Comparison of ENCODE assay signal across 11 mouse cellular contexts in the genomic region with DNA sequence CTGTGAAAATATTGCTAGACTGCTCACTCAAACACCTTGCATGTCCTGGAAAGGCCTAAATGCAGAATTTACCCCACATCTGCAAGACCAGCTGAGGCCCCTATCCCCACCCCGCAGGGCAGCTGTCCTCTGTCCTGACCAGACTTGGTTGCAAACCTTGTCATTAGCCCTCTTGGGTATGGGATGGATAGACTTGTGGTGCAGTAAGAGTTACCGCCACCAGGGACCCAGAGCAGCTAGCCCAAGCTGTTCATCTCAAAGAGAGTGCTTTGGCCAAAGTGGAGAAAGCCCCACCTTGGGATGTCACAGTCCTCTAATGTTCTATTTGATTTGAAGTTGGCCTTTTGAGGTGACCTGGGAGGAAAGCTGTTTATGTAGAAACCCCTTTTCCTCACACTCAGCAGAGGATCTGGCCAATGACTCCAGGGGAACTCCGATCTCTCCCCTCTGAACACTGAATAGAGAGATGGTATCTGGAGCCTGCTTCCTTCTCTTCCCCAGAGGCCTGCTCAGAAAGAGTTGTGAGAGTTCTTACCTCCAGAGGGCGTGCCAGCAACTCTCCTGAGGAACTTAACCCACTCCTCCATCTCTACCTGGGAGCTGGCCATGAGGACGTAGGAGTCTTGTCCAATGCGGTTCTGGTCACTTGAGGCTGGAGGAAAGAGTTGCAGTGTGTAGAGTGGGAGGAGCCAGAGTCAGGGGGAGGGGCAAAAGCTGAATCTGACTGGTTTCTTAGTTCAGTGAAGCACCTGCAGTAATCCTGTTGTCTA. TPM values are rescaled to one million over a fixed set of nuclear protein-coding genes. Genes with fewer than 3 reads are reported as not detected.
DNase-seq lines count a peak whose midpoint lies in the region; ATAC-seq and TF ChIP-seq lines count a peak whose summit lies in the region.
"Had no signal": no experiment of that assay in that cellular context is flagged by ENCODE, and none has a peak within 500 bp of the region (broad histone marks: within the 10 kb centered on the region; RNA-seq: fewer than 3 reads in every experiment).

No protein-coding gene starts in this region.

- TF ChIP-seq CTCF in bone marrow macrophage, adult 2 months (IDR thresholded peaks at IDR 0.05; ENCODE audit: low read depth, low read length) = 0 out of 2 replicates have a peak, but pooled peaks have one; percentile 28
- peak; percentile 21 for TF ChIP-seq CTCF in lung, embryonic 14.5 days (IDR thresholded peaks at IDR 0.05; ENCODE audit: low read depth)

- H3K27ac ChIP-seq in bone marrow macrophage, adult 2 months (ENCODE audit: insufficient read depth, low read depth, low read length) = no peak overlapping the region
- no peak overlapping the region for H3K27ac ChIP-seq in lung, embryonic 14.5 days (ENCODE audit: low read depth)

- TF ChIP-seq POLR2A in bone marrow macrophage, adult 2 months (IDR thresholded peaks at IDR 0.05; ENCODE audit: borderline replicate concordance, low read depth, low read length) = no peak

- H3K4me2 ChIP-seq in lung, embryonic 14.5 days = no peak overlapping the region

- 0 out of 2 replicates have a peak, but pooled peaks cover 2% of the 10 kb centered on the region for H3K4me1 ChIP-seq in bone marrow macrophage, adult 2 months (ENCODE audit: control insufficient read depth, insufficient read depth, low read length)
- no peaks in the 10 kb centered on the region for H3K4me1 ChIP-seq in lung, embryonic 14.5 days (ENCODE audit: insufficient read depth)

- no peaks in the 10 kb centered on the region for H3K27me3 ChIP-seq in lung, embryonic 14.5 days (ENCODE audit: insufficient read depth, low read length)

- H3K4me3 ChIP-seq in bone marrow macrophage, adult 2 months (ENCODE audit: insufficient read depth, low read length) = no peak overlapping the region
- no peak overlapping the region for H3K4me3 ChIP-seq in lung, embryonic 14.5 days (ENCODE audit: low read depth, low read length)

- H3K9ac ChIP-seq in lung, embryonic 14.5 days = no peak overlapping the region

- no peak for ATAC-seq in lung, embryonic 14.5 days (ENCODE audit: insufficient read depth)

- 62% methylated on average over 6 of the region's 6 CpGs for WGBS in lung, embryonic 14.5 days

- no peaks in the 10 kb centered on the region for H3K9me3 ChIP-seq in lung, embryonic 14.5 days (ENCODE audit: low read depth, low read length)

- peak; percentile 15 for DNase-seq in ovary, postnatal 36 days (ENCODE audit: low spot score)
- DNase-seq in ovary, adult 18-20 months (ENCODE audit: low spot score) = no peak
- DNase-seq in lung, embryonic 14.5 days = no peak
- DNase-seq in thymus, postnatal 36 days = peak; percentile 33 to 46
- no peak for DNase-seq in layer of hippocampus, postnatal 25 days (ENCODE audit: extremely low spot score in 1 of 2, low spot score in 1 of 2)
- no peak for DNase-seq in cerebellum, adult 11 months
- DNase-seq in cerebellum, postnatal 36 days = no peak
- DNase-seq: adrenal gland, postnatal 10 days; gastrocnemius, postnatal 36 days; right cerebral cortex, adult 18-20 months had no signal

- no peaks in the 10 kb centered on the region for H3K36me3 ChIP-seq in lung, embryonic 14.5 days (ENCODE audit: insufficient read depth)

RNA-seq across cellular contexts. Expression of gene Arhgap25, which starts 45.2 kb away (rescaled TPM):
- 66.3 and 69.0 TPM in 2 replicates for polyA plus RNA-seq in bone marrow macrophage, adult 2 months (2012; ENCODE audit: insufficient read depth, insufficient read length, missing spikeins)
- polyA plus RNA-seq in lung, embryonic 14.5 days (2014; fragmentation: Nextera tagmentation; extraction: Ambion mirVana) = 8.2 and 8.7 TPM in 2 replicates
- 1 to 10 TPM; 2.8 to 3.3 TPM for total RNA-seq in layer of hippocampus, postnatal 25 days (2021)

RNA-seq across cellular contexts. Expression of gene Bmp10, which starts 59.0 kb away (rescaled TPM):
- not detected in 2 replicates for polyA plus RNA-seq in bone marrow macrophage, adult 2 months (2012; ENCODE audit: insufficient read depth, insufficient read length, missing spikeins)
- polyA plus RNA-seq in lung, embryonic 14.5 days (2014; fragmentation: Nextera tagmentation; extraction: Ambion mirVana) = not detected in 2 replicates
- total RNA-seq in layer of hippocampus, postnatal 25 days (2021) = under 1 TPM in 1 of 2 experiments, not detected in 1; 0.05 TPM
- total RNA-seq: gastrocnemius, postnatal 36 days had no signal

Comparison
In these comparisons a context has a peak if more than half of its experiments do, and no peak if none do; other contexts are left out.
1. DNase-seq: peak in ovary, postnatal 36 days (single experiment) and thymus, postnatal 36 days (2 of 2); none in ovary, adult 18-20 months (single experiment), lung, embryonic 14.5 days (single experiment), layer of hippocampus, postnatal 25 days (0 of 2), cerebellum, adult 11 months (single experiment) and cerebellum, postnatal 36 days (0 of 2).